Mouse (Mus musculus) embryonic fibroblast, embryonic 13.5 days (primary cell): ENCODE data around the gene Lin52.

Source experiments
- CTCF ChIP-seq: IDR thresholded peaks from 2 replicates; pipeline ENCODE4 v1.5.1; 2011; ENCODE audit warnings: mild to moderate bottlenecking, control low read depth, low read length, moderate library complexity, borderline replicate concordance; ENCODE audit not compliant: insufficient read depth
- POLR2A ChIP-seq: IDR thresholded peaks from 2 replicates; pipeline ENCODE4 v1.6.1; 2011; ENCODE audit warnings: low read depth, mild to moderate bottlenecking, control low read depth, low read length, moderate library complexity

DNA sequence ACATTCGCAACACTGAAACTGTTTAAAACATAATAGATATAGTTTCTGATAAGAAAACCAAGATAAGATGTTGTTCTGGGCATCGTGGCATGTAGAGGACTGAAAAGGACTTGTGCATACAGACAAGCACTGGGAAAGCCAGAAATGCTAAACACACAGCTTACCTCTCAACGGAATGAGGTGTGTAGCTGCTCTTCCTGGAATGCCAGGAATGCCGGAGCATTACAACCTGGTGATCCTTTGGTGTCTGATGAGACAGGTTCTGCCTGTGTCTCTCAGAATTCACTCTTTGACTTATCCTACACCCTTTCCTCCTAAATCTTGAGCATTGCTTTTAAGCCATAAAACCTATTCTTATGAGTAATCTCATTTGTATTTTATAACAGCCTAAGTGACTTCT, 8.7 kb upstream of the Lin52 start:
- TF ChIP-seq CTCF (no peak), POLR2A (no peak)
